Mouse (Mus musculus) thymus, postnatal 25 days (tissue): ENCODE results near the gene Isg20l2.

Source experiments
- DNase-seq: peaks from one replicate; pipeline ENCODE4 v3.0.0; 2022

Gene Isg20l2

DNA sequence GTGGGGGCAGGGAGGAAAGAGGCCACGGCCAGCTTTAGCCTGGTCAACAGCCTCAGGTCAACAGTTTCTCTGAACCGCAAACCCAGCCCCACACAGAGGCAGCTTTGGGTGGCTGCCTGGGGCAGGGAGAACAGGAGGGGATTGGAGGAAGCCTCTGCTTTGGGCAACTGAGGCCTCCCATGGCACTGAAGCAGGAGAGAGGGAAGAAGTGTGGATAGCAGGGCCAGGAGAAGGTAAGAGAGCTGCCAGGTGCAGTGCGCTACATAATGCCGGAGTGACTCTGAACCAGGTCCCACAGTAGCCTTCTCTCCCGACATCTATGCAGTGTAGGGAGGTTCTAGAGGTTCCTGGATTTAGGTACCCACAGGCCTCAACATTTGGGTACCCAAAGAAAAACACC is 50.6 kb downstream of the Isg20l2 start:
- no peak for DNase-seq

DNA sequence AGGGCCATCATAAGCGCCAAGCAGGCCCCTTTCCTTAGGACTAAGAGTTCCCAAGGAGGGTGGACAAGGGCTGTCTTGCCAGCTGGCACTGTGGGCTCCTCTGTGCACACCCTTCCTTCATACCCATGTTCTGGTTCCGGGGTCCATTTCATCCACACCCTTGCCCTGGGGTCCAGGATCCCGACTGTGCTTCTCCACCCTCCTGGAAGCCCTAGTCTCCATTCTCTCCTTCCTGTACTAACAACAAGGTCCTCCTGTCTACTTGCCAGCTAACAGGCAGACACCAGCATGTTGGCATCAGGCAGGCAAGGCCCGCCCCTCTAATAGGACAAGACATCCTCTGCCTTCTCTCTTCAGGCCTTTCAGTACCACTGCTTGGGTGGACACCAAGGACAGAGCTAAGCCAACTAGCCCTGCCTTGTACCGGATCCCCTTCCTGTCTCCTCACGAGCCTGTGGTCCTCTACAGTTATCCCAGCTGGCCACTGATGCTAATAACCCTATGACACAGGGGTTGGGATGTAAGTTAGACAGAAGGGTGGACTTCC is 51.2 kb downstream of the Isg20l2 start:
- DNase-seq, result no peak

DNA sequence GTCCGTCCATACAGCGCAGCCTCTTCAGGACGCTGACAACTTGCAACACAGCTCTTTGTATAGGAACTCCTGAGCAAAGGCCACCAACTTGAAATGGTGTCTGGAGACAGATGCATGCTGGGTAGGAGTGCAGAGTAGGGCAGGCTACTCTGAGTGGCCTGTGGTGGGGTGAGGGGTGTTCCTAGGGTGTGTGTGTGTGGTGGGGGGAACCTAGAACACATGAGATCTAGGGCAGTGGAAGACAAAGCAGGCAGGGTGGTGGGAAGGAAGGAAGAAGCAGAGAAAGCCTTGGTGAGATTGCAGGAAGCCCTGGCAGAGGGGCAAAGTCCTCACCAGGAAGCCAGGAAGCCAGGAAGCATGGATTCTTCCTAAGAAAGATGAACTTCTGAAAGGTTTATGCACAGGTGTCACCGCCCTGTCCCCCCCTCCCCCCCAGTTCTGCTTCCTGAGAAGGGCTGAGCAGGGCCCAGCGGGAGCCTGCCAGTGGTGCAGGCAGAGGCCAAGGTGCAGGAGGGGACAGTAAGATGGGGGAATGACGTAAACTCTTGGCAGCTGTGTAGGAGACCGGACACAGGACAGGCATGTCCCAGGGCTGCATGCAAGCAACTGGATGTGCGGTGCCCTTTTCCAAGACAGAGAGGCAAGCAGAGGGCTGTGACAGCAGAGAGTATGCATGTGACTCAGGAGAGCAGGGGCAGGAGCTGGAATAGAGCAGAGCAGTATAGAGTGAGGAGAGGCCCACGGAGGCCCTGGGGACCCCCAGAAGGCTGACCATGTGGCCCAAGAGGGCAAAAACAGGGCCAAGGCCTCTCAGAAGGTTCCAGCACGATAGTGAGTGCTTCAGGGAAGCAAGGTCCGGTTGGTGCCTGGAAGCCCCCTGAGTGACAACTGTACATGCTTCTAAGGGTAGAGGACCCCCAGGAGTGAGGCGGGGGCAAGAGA is 52.1 kb downstream of the Isg20l2 start:
- DNase-seq, result no peak

DNA sequence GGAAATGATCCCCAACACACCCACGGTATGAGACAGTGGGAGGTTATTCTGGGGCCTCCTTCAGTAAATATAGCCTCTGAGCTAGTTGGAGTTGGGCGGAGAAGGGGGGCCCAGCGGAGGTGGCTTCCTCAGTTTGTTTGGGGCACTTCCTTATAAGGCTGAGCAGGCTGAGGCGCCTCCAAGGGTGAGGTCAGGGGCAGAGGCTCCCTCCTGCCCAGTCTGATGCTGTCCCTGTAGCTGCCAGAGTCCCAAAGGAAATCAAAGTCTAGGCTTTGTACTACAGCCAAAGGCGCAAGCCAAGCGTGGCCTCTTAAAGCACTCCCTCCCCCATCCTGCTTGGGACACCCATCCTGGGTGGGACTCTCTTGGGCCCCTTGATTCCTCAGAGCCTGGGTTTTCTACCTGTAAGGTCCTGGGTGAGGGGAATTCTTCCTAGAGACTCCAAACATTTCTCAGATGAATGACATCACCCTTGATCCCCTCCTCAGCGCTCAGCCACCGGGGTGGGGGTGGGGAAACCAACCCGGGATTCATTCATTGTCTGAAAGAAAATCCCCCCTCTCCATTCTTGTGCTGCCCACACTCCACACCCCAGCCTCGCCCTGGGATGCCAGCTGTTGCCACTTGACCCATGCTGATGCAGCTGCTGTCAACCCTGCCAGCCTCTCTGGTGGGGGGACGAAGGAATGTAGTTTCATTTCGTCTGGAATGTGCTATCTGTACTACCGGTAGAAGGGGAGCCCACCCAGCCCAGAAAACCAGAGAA is 52.9 kb downstream of the Isg20l2 start:
- DNase-seq, result no peak

DNA sequence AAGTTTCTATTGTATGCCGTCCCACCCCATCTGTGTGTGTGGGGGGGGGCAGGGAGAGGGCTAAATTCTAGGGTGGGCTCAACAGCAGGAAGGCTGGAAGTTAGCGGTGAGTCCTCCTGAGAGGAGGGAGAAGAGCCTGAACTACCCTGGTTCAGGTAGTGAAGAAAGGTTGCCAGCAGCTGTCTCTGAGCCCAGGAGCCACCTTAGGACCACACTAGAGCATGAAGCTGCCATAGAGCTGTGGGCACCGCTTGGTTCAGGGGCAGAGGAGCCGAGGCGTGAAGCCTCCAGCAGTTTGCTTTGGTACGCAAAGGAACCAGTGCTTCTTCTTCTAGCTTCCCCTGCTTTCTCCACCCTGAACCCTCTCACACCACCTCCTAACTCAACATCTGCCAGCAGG is 53.5 kb downstream of the Isg20l2 start:
- DNase-seq, result no peak

DNA sequence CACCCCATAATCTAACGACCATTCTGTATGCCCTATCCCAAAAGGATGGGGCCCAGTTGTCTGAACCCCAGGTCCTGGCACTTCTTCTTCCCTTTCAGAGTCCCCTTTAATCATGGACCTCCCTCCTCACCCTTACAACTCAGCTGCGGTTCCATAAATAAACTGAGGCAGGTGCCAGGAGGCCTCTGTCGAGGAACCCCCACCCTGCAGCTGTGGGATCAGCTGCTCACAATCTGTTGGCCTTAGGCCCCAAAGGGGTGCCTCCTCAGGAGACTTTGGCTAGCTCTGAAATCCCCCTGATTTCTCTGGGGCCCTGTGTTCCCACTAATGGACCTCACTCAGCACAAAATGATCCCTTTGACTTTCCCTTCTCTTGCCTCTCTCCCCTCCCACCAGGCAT is 54.0 kb downstream of the Isg20l2 start:
- no peak for DNase-seq

DNA sequence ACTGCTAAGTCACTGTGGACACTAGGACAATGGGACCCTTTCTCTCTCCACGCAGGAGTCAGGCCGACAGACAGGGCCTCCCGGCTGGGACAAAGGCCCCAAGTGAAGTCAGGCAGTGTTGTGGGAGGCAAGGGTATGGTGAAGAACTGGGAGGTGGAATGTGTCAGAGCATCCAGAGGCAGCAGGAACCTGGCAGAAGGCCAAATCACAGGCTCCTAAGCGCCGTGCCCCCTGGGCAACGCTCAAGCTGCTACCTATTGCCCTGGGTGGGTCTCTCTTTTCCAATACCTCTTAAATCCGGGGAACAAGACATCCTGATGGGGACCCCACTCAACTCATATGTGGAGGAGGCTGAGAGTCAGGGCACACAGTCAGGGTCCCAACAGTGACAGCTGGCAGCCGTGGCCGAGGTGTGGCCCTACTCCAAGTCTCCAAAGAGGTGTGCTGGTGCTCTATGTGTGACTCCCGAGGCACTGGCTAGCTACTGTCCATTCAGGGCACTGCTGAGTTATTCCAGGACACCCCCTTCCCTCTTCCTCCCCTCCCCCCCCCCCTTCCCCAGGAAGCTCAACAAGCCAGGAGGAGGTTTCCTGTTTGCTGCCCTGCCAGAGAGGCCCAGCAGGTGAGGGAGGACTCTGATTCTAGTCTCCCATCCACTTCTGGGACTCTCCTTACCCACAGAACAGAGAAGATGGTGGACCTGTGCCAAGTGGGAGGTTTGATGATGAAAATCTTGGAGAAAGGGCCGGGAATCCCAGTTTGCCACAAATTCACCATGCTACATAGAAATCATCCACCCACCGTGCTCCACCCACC is 55.6 kb downstream of the Isg20l2 start:
- no peak for DNase-seq

DNA sequence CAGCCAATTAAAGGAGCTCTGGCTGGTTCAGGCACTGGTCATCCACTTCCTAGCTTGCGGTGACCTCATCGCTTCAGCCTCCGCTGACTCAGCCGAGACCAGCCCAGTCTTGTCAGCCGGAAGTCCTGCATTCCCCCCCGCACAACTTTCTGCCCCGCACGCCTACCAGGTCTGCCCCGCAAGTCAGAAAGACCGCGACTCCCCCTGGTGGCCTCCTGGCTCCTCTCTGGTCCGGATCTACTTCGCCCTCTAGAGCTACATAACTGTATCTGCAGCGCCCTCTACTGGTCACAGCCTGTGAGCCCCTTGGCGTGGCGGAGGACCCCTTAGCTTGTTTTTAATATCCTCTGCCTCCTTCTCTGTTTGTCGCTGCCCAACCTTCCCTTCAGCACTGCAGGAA is 56.8 kb downstream of the Isg20l2 start:
- DNase-seq, result peak; percentile 88

DNA sequence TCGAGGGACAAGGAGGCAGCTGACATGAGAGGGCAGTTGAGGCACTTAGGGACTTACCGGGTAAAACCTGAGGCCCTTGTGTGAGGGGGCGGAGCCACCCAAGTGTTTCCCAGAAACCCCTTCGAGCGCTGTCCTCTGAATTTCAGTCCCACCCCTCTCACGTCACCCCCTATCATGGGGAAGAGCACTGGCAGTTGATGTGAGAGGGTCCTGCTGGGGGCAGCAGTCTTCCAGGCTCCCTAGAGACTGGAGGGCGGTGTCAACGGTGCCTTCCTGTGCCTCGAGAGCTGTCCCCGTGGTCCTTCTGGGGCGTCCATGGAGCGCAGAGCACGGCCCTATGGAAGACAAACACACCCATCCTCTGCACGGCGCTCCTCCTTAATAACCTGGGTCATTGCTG is 57.5 kb downstream of the Isg20l2 start:
- peak; percentile 35 for DNase-seq

DNA sequence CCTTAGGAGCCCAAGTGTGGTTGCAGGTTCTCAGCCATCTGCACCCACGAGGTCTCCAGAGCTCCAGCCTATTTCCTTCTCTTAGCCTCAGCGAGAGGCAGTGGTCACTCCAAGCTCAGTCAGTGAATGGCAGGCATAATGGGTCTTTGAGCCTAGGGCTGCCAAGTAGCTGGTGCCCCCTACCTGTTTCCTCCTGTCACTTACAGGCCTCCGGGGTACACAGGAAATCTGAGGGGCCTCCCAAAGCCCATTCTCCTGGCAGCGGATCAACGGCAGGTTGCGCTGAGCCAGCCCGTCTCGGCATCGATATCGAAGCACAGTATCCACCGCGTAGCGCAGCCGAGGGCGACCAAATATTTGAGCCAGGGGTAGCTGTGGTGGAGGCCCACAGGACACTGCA is 58.0 kb downstream of the Isg20l2 start:
- peak; percentile 25 for DNase-seq

DNA sequence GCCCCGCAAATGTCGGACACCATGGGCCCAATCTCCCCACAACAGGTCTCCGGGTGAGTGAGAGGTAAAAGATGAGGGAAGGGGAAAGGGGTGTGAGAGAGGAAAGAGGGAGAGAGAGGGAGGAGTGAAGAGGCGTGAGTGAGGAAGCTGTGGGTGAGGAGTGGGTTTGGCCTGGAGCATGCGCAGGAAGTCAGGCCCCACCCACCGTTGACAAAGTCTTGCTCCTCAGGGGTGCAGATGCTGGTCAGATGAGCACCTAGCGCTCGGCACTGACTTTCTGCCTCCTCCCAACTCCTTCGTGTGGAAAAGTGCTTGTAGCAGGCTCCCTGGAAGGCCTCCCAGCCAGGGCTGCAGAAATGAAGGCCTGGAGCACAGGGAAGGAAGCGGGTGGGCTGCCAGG is 59.8 kb downstream of the Isg20l2 start:
- no peak for DNase-seq
